8 mouse cellular contexts compared by ENCODE assay signal in the genomic region with DNA sequence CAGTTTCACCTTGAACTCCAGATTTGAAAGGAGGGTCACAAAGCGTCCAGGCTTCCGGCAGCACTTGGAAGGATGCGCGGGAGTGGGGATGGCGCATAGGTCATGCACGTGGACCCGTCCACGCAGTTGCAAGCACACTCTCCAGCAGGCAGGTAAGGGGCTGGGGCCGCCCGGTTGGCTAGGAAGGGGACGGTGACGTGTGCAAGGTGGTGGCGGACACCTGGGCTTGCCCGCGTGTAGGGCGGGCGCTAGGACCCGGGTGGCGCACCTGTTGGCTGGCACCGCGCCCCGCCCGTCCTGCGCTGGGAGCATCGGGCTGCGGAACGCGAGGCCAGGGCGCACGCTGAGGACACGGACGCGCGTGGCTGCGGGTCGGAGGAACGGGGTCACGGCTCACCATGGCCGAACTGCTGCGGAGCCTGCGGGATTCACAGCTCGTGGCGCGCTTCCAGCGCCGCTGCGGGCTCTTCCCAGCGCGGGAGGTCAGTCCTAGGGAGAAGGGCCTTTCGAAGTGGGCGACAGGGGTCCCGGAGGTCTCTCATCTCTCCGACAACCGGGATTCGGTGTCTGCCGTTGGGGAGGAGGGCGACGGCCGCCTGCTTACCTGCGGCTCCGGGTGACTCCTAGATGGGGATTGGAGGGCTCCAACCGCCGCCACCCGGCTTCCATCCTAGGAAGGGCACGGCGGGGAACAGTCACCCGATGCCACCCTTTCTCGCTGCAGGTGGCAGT. TPM values are rescaled to one million over a fixed set of nuclear protein-coding genes. Genes with fewer than 3 reads are reported as not detected.
DNase-seq lines count a peak whose midpoint lies in the region; ATAC-seq and TF ChIP-seq lines count a peak whose summit lies in the region.
"Had no signal": no experiment of that assay in that cellular context is flagged by ENCODE, and none has a peak within 500 bp of the region (broad histone marks: within the 10 kb centered on the region; RNA-seq: fewer than 3 reads in every experiment).

TSS of gene Sgpp2 (plus strand) at position 325 of the 732 bp plus-strand sequence.

- WGBS in forebrain, embryonic 14.5 days = under 1% methylated on average over 63 of the region's 68 CpGs
- WGBS in intestine, postnatal 0 days = under 1% methylated on average over 68 of the region's 68 CpGs
- WGBS in limb, embryonic 15.5 days = under 1% methylated on average over 68 of the region's 68 CpGs
- WGBS in neural tube, embryonic 11.5 days = under 1% methylated on average over 68 of the region's 68 CpGs

- no peaks in the 10 kb centered on the region for H3K9me3 ChIP-seq in forebrain, embryonic 14.5 days (replicated peaks; ENCODE audit: control insufficient read depth, low read length)
- no peaks in the 10 kb centered on the region for H3K9me3 ChIP-seq in intestine, postnatal 0 days (ENCODE audit: control insufficient read depth)
- H3K9me3 ChIP-seq in limb, embryonic 15.5 days = no peaks in the 10 kb centered on the region
- no peaks in the 10 kb centered on the region for H3K9me3 ChIP-seq in neural tube, embryonic 11.5 days (ENCODE audit: control insufficient read depth, low read length)

- H3K4me3 ChIP-seq in forebrain, embryonic 14.5 days (ENCODE audit: low read depth, low read length) = peak within 1 kb of the TSS; percentile 48
- H3K4me3 ChIP-seq in intestine, postnatal 0 days (ENCODE audit: low read depth, low read length) = peak within 1 kb of the TSS; percentile 63
- peak within 1 kb of the TSS; percentile 48 for H3K4me3 ChIP-seq in limb, embryonic 15.5 days
- peak within 1 kb of the TSS; percentile 52 for H3K4me3 ChIP-seq in neural tube, embryonic 11.5 days (ENCODE audit: low read depth, low read length)
- H3K4me3 ChIP-seq: erythroblast, embryonic 14.5 days had no signal

- no peak within 1 kb of the TSS for H3K27ac ChIP-seq in forebrain, embryonic 14.5 days (ENCODE audit: low read depth, low read length)
- H3K27ac ChIP-seq in intestine, postnatal 0 days (ENCODE audit: low read depth, low read length) = peak within 1 kb of the TSS; percentile 90
- H3K27ac ChIP-seq in limb, embryonic 15.5 days = no peak within 1 kb of the TSS
- H3K27ac ChIP-seq in neural tube, embryonic 11.5 days (ENCODE audit: low read depth, low read length) = no peak within 1 kb of the TSS

- H3K4me2 ChIP-seq in forebrain, embryonic 14.5 days (ENCODE audit: low read length) = peak within 1 kb of the TSS; percentile 100
- H3K4me2 ChIP-seq in intestine, postnatal 0 days (replicated peaks; ENCODE audit: low read depth) = peak within 1 kb of the TSS; percentile 72
- peak within 1 kb of the TSS; percentile 97 for H3K4me2 ChIP-seq in limb, embryonic 15.5 days
- peak within 1 kb of the TSS; percentile 99 for H3K4me2 ChIP-seq in neural tube, embryonic 11.5 days (ENCODE audit: low read depth)

- TF ChIP-seq CTCF in intestine, postnatal 0 days (IDR thresholded peaks at IDR 0.05; ENCODE audit: low read depth) = peak; percentile 28; the same call in 1 of the 2 replicates

- peaks cover 36% of the 10 kb centered on the region for H3K27me3 ChIP-seq in forebrain, embryonic 14.5 days (replicated peaks; ENCODE audit: control insufficient read depth, insufficient read depth, low read length)
- 0 out of 2 replicates have a peak, but pooled peaks cover 5% of the 10 kb centered on the region for H3K27me3 ChIP-seq in intestine, postnatal 0 days (replicated peaks; ENCODE audit: control insufficient read depth, insufficient read depth, low read length)
- H3K27me3 ChIP-seq in limb, embryonic 15.5 days = peaks cover 41% of the 10 kb centered on the region
- H3K27me3 ChIP-seq in neural tube, embryonic 11.5 days (ENCODE audit: control insufficient read depth, insufficient read depth, low read length) = peaks cover 22% of the 10 kb centered on the region

- peak within 1 kb of the TSS; percentile 48 for H3K9ac ChIP-seq in forebrain, embryonic 14.5 days (ENCODE audit: low read length)
- peak within 1 kb of the TSS; percentile 54 for H3K9ac ChIP-seq in intestine, postnatal 0 days (ENCODE audit: low read depth, low read length)
- H3K9ac ChIP-seq in limb, embryonic 15.5 days = no peak within 1 kb of the TSS
- H3K9ac ChIP-seq in neural tube, embryonic 11.5 days (ENCODE audit: low read length) = peak within 1 kb of the TSS; percentile 29; the same call in 1 of the 2 replicates

- DNase-seq in R1 (ENCODE audit: low read depth, low spot score) = peak; percentile 19
- DNase-seq in forebrain, embryonic 14.5 days (ENCODE audit: low spot score) = peak; percentile 18
- peak; percentile 34 for DNase-seq in neural tube, embryonic 11.5 days (ENCODE audit: low spot score)
- DNase-seq in thymus, postnatal 14 days = no peak

- ATAC-seq in cerebellum, adult (ENCODE audit: insufficient number of reproducible peaks, low FRiP score, low TSS enrichment) = peak; percentile 68
- ATAC-seq in forebrain, embryonic 14.5 days = peak; percentile 65
- ATAC-seq in intestine, postnatal 0 days = peak; percentile 78
- ATAC-seq in limb, embryonic 15.5 days (ENCODE audit: insufficient number of reproducible peaks, low FRiP score, low TSS enrichment, low read depth) = no peak
- peak; percentile 49 for ATAC-seq in neural tube, embryonic 11.5 days (ENCODE audit: insufficient read depth, low FRiP score, low TSS enrichment)

- no peaks in the 10 kb centered on the region for H3K36me3 ChIP-seq in forebrain, embryonic 14.5 days (ENCODE audit: control insufficient read depth, insufficient read depth, low read length)
- H3K36me3 ChIP-seq in intestine, postnatal 0 days (ENCODE audit: control insufficient read depth, insufficient read depth) = no peaks in the 10 kb centered on the region
- H3K36me3 ChIP-seq in limb, embryonic 15.5 days = no peaks in the 10 kb centered on the region
- H3K36me3 ChIP-seq in neural tube, embryonic 11.5 days (ENCODE audit: control insufficient read depth, insufficient read depth, low read length) = no peaks in the 10 kb centered on the region

- H3K4me1 ChIP-seq in forebrain, embryonic 14.5 days (ENCODE audit: control insufficient read depth, insufficient read depth, low read length) = peaks cover 13% of the 10 kb centered on the region; the same call in 1 of the 2 replicates
- peaks cover 5% of the 10 kb centered on the region; the same call in 1 of the 2 replicates for H3K4me1 ChIP-seq in intestine, postnatal 0 days (replicated peaks; ENCODE audit: control insufficient read depth, insufficient read depth, low read length)
- peaks cover 22% of the 10 kb centered on the region for H3K4me1 ChIP-seq in limb, embryonic 15.5 days
- H3K4me1 ChIP-seq in neural tube, embryonic 11.5 days (ENCODE audit: control insufficient read depth, insufficient read depth, low read length) = peaks cover 11% of the 10 kb centered on the region

RNA-seq across cellular contexts. Expression of gene Sgpp2, which starts in this region (rescaled TPM):
- polyA plus RNA-seq in forebrain, embryonic 14.5 days (2014; fragmentation: Nextera tagmentation; extraction: Ambion mirVana) = 0.10 and 0.27 TPM in 2 replicates
- polyA plus RNA-seq in intestine, postnatal 0 days (2015; fragmentation: Nextera tagmentation; extraction: Ambion mirVana) = 23.0 and 25.9 TPM in 2 replicates
- polyA plus RNA-seq in limb, embryonic 15.5 days (2015; fragmentation: Nextera tagmentation; extraction: Ambion mirVana) = 0.35 and 0.70 TPM in 2 replicates
- 1.9 and 2.2 TPM in 2 replicates for polyA plus RNA-seq in neural tube, embryonic 11.5 days (2014; fragmentation: Nextera tagmentation; extraction: Ambion mirVana)
- polyA plus RNA-seq: erythroblast, embryonic 14.5 days had no signal

Comparison
In these comparisons a context has a peak if more than half of its experiments do, and no peak if none do; other contexts are left out.
1. Peak in DNase-seq, ATAC-seq, H3K4me3 ChIP-seq, H3K9ac ChIP-seq and H3K4me2 ChIP-seq in forebrain, embryonic 14.5 days; RNA of the gene not detected or under 1 TPM.